Mouse (Mus musculus): Measurements from ENCODE around the gene Rpain. TPM values are rescaled to one million over a fixed set of nuclear protein-coding genes. Genes with fewer than 3 reads are reported as not detected.

The Rpain gene
- total and polyA plus RNA-seq, 3 experiments = 54.1 to 80.6 (median 64.6) TPM

DNA sequence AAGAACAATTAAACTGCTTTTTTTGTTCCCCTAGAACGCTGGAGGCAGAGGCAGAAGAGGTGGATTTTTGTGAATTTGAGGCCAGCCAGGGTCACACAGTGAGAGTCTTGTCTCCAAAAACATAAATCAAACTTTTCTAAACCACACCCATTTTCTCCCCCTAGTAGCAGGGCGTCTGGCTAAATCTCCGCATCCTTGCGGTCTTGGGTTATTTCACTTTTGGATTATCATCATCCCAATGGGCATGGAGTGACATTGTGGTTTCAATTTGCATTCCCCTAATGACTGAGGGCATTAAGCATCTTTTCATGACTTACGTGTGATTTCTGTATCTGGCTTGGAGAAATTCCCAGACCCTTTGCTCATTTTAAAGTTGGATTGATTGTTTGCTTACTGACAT is 38.6 kb upstream of the Rpain start:
- Histone ChIP-seq H3K9me3 (replicated peaks; ENCODE audit: low read length) (no peaks in the 10 kb centered on the region), H3K79me2 (replicated peaks; ENCODE audit: control insufficient read depth, extremely low read depth, insufficient read depth, poor library complexity, severe bottlenecking) (no peaks in the 10 kb centered on the region), H3K27ac (ENCODE audit: insufficient read depth, low read depth) (no peak overlapping the region), H3K36me3 (replicated peaks in 1 of 2; ENCODE audit: control insufficient read depth in 1 of 2, insufficient read depth in 1 of 2, low read length in 1 of 2) (peaks cover 30 to 81% of the 10 kb centered on the region in 2 experiments), H3K4me2 (ENCODE audit: insufficient read depth, low read depth, poor library complexity, severe bottlenecking) (no peak overlapping the region), H3K4me3 (replicated peaks in 1 of 3; ENCODE audit: low read depth in 2 of 3, low read length in 2 of 3, poor library complexity in 1 of 3) (no peak overlapping the region), H3K4me1 (ENCODE audit: control insufficient read depth in 1 of 2, insufficient read depth in 2 of 2) (no peaks in the 10 kb centered on the region), H3K9ac (ENCODE audit: insufficient read depth, low read depth) (no peak overlapping the region), H3K27me3 (replicated peaks) (no peaks in the 10 kb centered on the region)
- no peak for DNase-seq (ENCODE audit: extremely low read depth)
- TF ChIP-seq E2F4 (IDR thresholded peaks at IDR 0.05; ENCODE audit: insufficient replicate concordance, low read depth, low read length) = no peak
- no peak for TF ChIP-seq USF1 (IDR thresholded peaks at IDR 0.05; ENCODE audit: low read depth, low read length)
- no peak for TF ChIP-seq HCFC1 (IDR thresholded peaks at IDR 0.05; ENCODE audit: low read depth, low read length)
- TF ChIP-seq MAFK (IDR thresholded peaks at IDR 0.05; ENCODE audit: insufficient replicate concordance, low read length) = no peak
- no peak for TF ChIP-seq EP300 (IDR thresholded peaks at IDR 0.05; ENCODE audit: low read length)
- TF ChIP-seq ZKSCAN1 (IDR thresholded peaks at IDR 0.05; ENCODE audit: borderline replicate concordance, low read depth, low read length) = no peak
- in situ Hi-C loops (cut with MboI; ENCODE audit: low pct_ligation_motif_present, low pct_unique_long_range_greater_than_20kb, low sequenced_read_pairs) = no loop called here
- dilution Hi-C loops (cut with MboI; ENCODE audit: extremely low pct_ligation_motif_present, extremely low pct_unique_long_range_greater_than_20kb, low sequenced_read_pairs) = no loop called here

DNA sequence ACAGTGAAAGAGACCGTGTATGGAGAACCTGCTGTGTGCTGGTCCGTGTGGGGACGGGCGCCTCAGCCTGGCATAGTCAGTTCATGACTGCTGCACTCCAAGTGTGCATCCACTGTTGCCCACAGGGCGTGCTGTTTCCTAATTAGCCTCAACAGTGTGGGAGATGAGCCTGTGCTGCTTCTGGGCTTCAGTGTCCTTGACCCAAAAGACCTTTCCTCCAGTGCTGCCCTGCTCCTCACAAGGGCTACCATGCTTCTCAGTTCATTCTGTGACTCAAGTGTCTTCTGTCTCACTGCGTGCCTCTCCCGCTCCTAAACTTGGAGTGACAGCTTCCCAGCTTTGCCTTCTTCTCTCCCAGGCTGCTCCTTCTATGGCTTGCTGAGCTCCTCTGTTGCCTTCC is 34.7 kb upstream of the Rpain start:
- Histone ChIP-seq H3K36me3 (replicated peaks in 1 of 2; ENCODE audit: control insufficient read depth in 1 of 2, insufficient read depth in 1 of 2, low read length in 1 of 2) (peaks cover 43 to 89% of the 10 kb centered on the region in 2 experiments), H3K4me1 (ENCODE audit: control insufficient read depth in 1 of 2, insufficient read depth in 2 of 2) (no peaks in the 10 kb centered on the region), H3K79me2 (replicated peaks; ENCODE audit: control insufficient read depth, extremely low read depth, insufficient read depth, poor library complexity, severe bottlenecking) (no peaks in the 10 kb centered on the region), H3K4me2 (ENCODE audit: insufficient read depth, low read depth, poor library complexity, severe bottlenecking) (no peak overlapping the region), H3K4me3 (replicated peaks in 1 of 3; ENCODE audit: low read depth in 2 of 3, low read length in 2 of 3, poor library complexity in 1 of 3) (no peak overlapping the region), H3K27me3 (replicated peaks) (no peaks in the 10 kb centered on the region), H3K9ac (ENCODE audit: insufficient read depth, low read depth) (no peak overlapping the region), H3K9me3 (replicated peaks; ENCODE audit: low read length) (no peaks in the 10 kb centered on the region), H3K27ac (ENCODE audit: insufficient read depth, low read depth) (no peak overlapping the region)
- in situ Hi-C loops (cut with MboI; ENCODE audit: low pct_ligation_motif_present, low pct_unique_long_range_greater_than_20kb, low sequenced_read_pairs) = no loop called here
- DNase-seq (ENCODE audit: extremely low read depth) = no peak
- dilution Hi-C loops (cut with MboI; ENCODE audit: extremely low pct_ligation_motif_present, extremely low pct_unique_long_range_greater_than_20kb, low sequenced_read_pairs) = no loop called here
- TF ChIP-seq PAX5 (IDR thresholded peaks at IDR 0.05; ENCODE audit: low read length) = no peak
- TF ChIP-seq CTCF (conservative IDR thresholded peaks at IDR 0.05 in 1 of 2, IDR thresholded peaks at IDR 0.05 in 1 of 2; ENCODE audit: low read depth in 2 of 2, low read length in 2 of 2) = peak in 1 of 2 experiments; percentile 24; a peak in 1 of 4 replicates

DNA sequence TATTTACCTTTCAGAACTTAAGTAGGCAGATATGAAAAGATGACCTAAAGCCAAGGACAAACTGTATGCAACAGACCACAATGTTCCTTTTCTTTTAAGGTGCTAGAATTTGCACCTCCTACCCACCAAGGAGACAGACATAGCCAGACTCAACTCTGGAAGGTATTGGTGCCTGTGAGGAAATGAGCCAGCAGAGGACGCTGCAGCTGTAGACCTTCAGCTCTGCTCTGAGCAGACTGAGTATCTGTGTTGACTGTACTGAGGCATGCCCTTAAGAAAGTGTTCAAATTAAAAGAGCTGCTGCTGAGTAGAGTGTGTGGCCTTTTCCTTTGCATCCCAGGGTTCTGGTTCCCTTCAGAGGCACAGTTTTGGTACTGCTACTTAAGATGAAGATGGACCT is 27.4 kb upstream of the Rpain start:
- peaks cover 0 to 6% of the 10 kb centered on the region in 2 experiments; a peak in 1 of 4 replicates for H3K4me1 ChIP-seq (ENCODE audit: control insufficient read depth in 1 of 2, insufficient read depth in 2 of 2)
- no peak overlapping the region for H3K4me2 ChIP-seq (ENCODE audit: insufficient read depth, low read depth, poor library complexity, severe bottlenecking)
- in situ Hi-C loops (cut with MboI; ENCODE audit: low pct_ligation_motif_present, low pct_unique_long_range_greater_than_20kb, low sequenced_read_pairs) (no loop called here), dilution Hi-C loops (cut with MboI; ENCODE audit: extremely low pct_ligation_motif_present, extremely low pct_unique_long_range_greater_than_20kb, low sequenced_read_pairs) (no loop called here)
- no peak for DNase-seq (ENCODE audit: extremely low read depth)
- no peaks in the 10 kb centered on the region for H3K9me3 ChIP-seq (replicated peaks; ENCODE audit: low read length)
- no peak overlapping the region for H3K9ac ChIP-seq (ENCODE audit: insufficient read depth, low read depth)
- H3K27ac ChIP-seq (ENCODE audit: insufficient read depth, low read depth) = no peak overlapping the region
- H3K36me3 ChIP-seq (replicated peaks in 1 of 2; ENCODE audit: control insufficient read depth in 1 of 2, insufficient read depth in 1 of 2, low read length in 1 of 2) = peaks cover 67 to 94% of the 10 kb centered on the region in 2 experiments
- no peaks in the 10 kb centered on the region for H3K27me3 ChIP-seq (replicated peaks)
- H3K79me2 ChIP-seq (replicated peaks; ENCODE audit: control insufficient read depth, extremely low read depth, insufficient read depth, poor library complexity, severe bottlenecking) = 0 out of 2 replicates have a peak, but pooled peaks cover 4% of the 10 kb centered on the region
- TF ChIP-seq ETS1 (conservative IDR thresholded peaks at IDR 0.05; ENCODE audit: low read depth, low read length) (no peak), JUND (conservative IDR thresholded peaks at IDR 0.05; ENCODE audit: low read depth, low read length) (no peak), CTCF (conservative IDR thresholded peaks at IDR 0.05 in 1 of 2, IDR thresholded peaks at IDR 0.05 in 1 of 2; ENCODE audit: low read depth in 2 of 2, low read length in 2 of 2) (peak in 1 of 2 experiments; percentile 8; a peak in 1 of 4 replicates), GABPA (IDR thresholded peaks at IDR 0.05; ENCODE audit: insufficient replicate concordance, low read depth, low read length) (no peak), RCOR1 (conservative IDR thresholded peaks at IDR 0.05; ENCODE audit: low read depth, low read length) (no peak), ZNF384 (IDR thresholded peaks at IDR 0.05; ENCODE audit: low read depth, low read length) (no peak)
- no peak overlapping the region for H3K4me3 ChIP-seq (replicated peaks in 1 of 3; ENCODE audit: low read depth in 2 of 3, low read length in 2 of 3, poor library complexity in 1 of 3)

Measured in CH12.LX (cell line).